Mouse (Mus musculus): ENCODE measurements at regions not wholly inside any gene's neighbourhood (a gene's known extent, or its start where the extent isn't known, plus 50 kb on each side); places are given as distances from the start of the nearest gene placed in this dataset.

- no peak; the same call in 1 of the 2 replicates for ATAC-seq (ENCODE audit: insufficient number of reproducible peaks, low FRiP score, low TSS enrichment)
These were observed 406.7 kb downstream of the Gm597 start for GRCm38 (mm10) chr1:28373351-28373750.

- no peak for ATAC-seq (ENCODE audit: insufficient number of reproducible peaks, low FRiP score, low TSS enrichment)
These were observed 430.6 kb downstream of the Gm597 start for GRCm38 (mm10) chr1:28349411-28349973.

GRCm38 (mm10) chr1:28348572-28348971, 431.5 kb downstream of the Gm597 start:
- ATAC-seq (ENCODE audit: insufficient number of reproducible peaks, low FRiP score, low TSS enrichment): no peak

- peak; percentile 83 for ATAC-seq (ENCODE audit: insufficient number of reproducible peaks, low FRiP score, low TSS enrichment)
These were observed 440.0 kb downstream of the Gm597 start for GRCm38 (mm10) chr1:28340054-28340453.

GRCm38 (mm10) chr1:28334366-28334765, 445.7 kb downstream of the Gm597 start:
- no peak for ATAC-seq (ENCODE audit: insufficient number of reproducible peaks, low FRiP score, low TSS enrichment)

- ATAC-seq (ENCODE audit: insufficient number of reproducible peaks, low FRiP score, low TSS enrichment): peak; percentile 99
These were observed 448.0 kb downstream of the Gm597 start for GRCm38 (mm10) chr1:28332031-28332430.

GRCm38 (mm10) chr1:28328986-28329385, 451.1 kb downstream of the Gm597 start:
- no peak for ATAC-seq (ENCODE audit: insufficient number of reproducible peaks, low FRiP score, low TSS enrichment)

GRCm38 (mm10) chr1:28328539-28328938, 451.5 kb downstream of the Gm597 start:
- ATAC-seq (ENCODE audit: insufficient number of reproducible peaks, low FRiP score, low TSS enrichment): no peak

GRCm38 (mm10) chr1:28324141-28324540, 455.9 kb downstream of the Gm597 start:
- 0 out of 2 replicates have a peak, but pooled peaks have one; percentile 15 for ATAC-seq (ENCODE audit: insufficient number of reproducible peaks, low FRiP score, low TSS enrichment)
